Mouse (Mus musculus) ES-E14 (cell line): ENCODE results near the gene Apol6. TPM values are rescaled to one million over a fixed set of nuclear protein-coding genes. Genes with fewer than 3 reads are reported as not detected.

Source experiments
- DNase-seq: peaks from one replicate; pipeline ENCODE4 v3.0.0-alpha.2; 2013; ENCODE audit warnings: low read depth, low spot score
- H3K27ac ChIP-seq: 2 replicates; pipeline ENCODE4 v1.5.1; 2012; ENCODE audit warnings: low read depth, mild to moderate bottlenecking, low read length, moderate library complexity, mixed read lengths; ENCODE audit not compliant: poor library complexity, insufficient read depth, severe bottlenecking
- H3K36me3 ChIP-seq: 2 replicates; pipeline ENCODE4 v1.6.1; 2012; ENCODE audit warnings: mild to moderate bottlenecking, low read length, moderate library complexity, mixed read lengths; ENCODE audit not compliant: control insufficient read depth, poor library complexity, insufficient read depth, severe bottlenecking
- H3K4me1 ChIP-seq, 2 experiments: fragments of 150-350 bp in 1 of 2; sonication (generic) in 1 of 2; 2 replicates each; pipeline ENCODE4 v1.6.1; 2012; ENCODE audit warnings: low read length in 2 of 2, mild to moderate bottlenecking in 1 of 2, mixed read lengths in 1 of 2; ENCODE audit not compliant: control insufficient read depth in 2 of 2, insufficient read depth in 2 of 2, poor library complexity in 1 of 2
- H3K4me3 ChIP-seq, 2 experiments: fragments of 150-350 bp in 1 of 2; sonication (generic) in 1 of 2; 2 replicates each; pipeline ENCODE4 v1.5.1; 2012; ENCODE audit warnings: low read length in 2 of 2, low read depth in 1 of 2, mild to moderate bottlenecking in 1 of 2, mixed read lengths in 1 of 2; ENCODE audit not compliant: insufficient read depth in 1 of 2, poor library complexity in 1 of 2, severe bottlenecking in 1 of 2
- H3K9ac ChIP-seq: 2 replicates; pipeline ENCODE4 v1.6.1; 2012; ENCODE audit warnings: low read depth, mild to moderate bottlenecking, low read length, mixed read lengths; ENCODE audit not compliant: poor library complexity, insufficient read depth, severe bottlenecking
- H3K9me3 ChIP-seq: fragments of 150-350 bp; sonication (generic); 2 replicates; pipeline ENCODE4 v1.6.1; 2012; ENCODE audit warnings: low read depth, mild to moderate bottlenecking, low read length; ENCODE audit not compliant: control insufficient read depth, insufficient read depth
- CHD2 ChIP-seq: IDR thresholded peaks from 2 replicates; pipeline ENCODE4 v1.6.1; 2014; ENCODE audit warnings: mild to moderate bottlenecking, low read depth, low read length, inconsistent platforms
- HCFC1 ChIP-seq: IDR thresholded peaks from 2 replicates; pipeline ENCODE4 v1.6.1; 2012; ENCODE audit warnings: low read length, inconsistent platforms, borderline replicate concordance; ENCODE audit not compliant: insufficient read depth
- MAFK ChIP-seq: IDR thresholded peaks from 2 replicates; pipeline ENCODE4 v1.6.1; 2014; ENCODE audit warnings: mild to moderate bottlenecking, low read depth, low read length, inconsistent platforms; ENCODE audit not compliant: insufficient read depth
- ZC3H11A ChIP-seq: IDR thresholded peaks from 2 replicates; pipeline ENCODE4 v1.6.1; 2012; ENCODE audit warnings: low read depth, mild to moderate bottlenecking, inconsistent platforms, low read length, borderline replicate concordance
- ZNF384 ChIP-seq: IDR thresholded peaks from 2 replicates; pipeline ENCODE4 v1.6.1; 2012; ENCODE audit warnings: low read depth, low read length, inconsistent platforms
- in situ Hi-C, 2 experiments: fragments of 600-800 bp; cut with MboI; formaldehyde crosslinking; loops; one replicate each; pipeline ENCODE4 v1.15.1; 2025; ENCODE audit warnings: low sequenced_read_pairs in 2 of 2, inconsistent platforms in 1 of 2; ENCODE audit not compliant: unreplicated experiment in 2 of 2
- total RNA-seq: library from RNA; depleted of rRNA; stranded (reverse); fragments of 300-350 nt; gene quantifications from 2 replicates; pipeline ENCODE4 v1.2.3, GENCODE M21; 2012

Gene Apol6
- total RNA-seq, 1 experiment: 3.0 TPM

DNA sequence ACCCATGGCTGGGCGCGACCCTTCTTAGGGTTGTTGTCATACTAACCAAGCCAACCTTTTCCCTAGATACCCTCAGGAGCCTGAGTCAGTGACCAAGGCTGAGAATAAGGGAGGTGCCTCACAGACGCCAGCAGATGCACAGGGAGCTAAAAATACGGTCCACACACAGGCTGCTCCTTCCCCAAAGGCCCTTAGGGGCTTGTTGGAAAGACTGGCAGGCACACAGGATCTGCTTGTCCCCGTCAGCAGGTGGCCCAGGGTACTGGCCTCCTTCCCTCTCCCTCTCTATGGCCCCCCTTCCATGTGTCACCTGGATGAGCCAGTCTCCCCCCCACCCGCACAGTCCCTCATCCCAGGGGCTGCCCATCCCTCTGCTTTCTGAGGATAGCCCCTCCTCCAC lies 16.9 kb upstream of the Apol6 start:
- Histone ChIP-seq H3K36me3 (no peaks in the 10 kb centered on the region), H3K4me3 (no peak overlapping the region), H3K9me3 (no peaks in the 10 kb centered on the region), H3K9ac (no peak overlapping the region), H3K4me1 (peaks cover 0 to 2% of the 10 kb centered on the region in 2 experiments; a peak in 1 of 4 replicates), H3K27ac (no peak overlapping the region)
- in situ Hi-C loops: no loop called here
- no peak for TF ChIP-seq ZC3H11A
- no peak for TF ChIP-seq MAFK
- no peak for TF ChIP-seq ZNF384
- no peak for TF ChIP-seq CHD2
- no peak for DNase-seq

DNA sequence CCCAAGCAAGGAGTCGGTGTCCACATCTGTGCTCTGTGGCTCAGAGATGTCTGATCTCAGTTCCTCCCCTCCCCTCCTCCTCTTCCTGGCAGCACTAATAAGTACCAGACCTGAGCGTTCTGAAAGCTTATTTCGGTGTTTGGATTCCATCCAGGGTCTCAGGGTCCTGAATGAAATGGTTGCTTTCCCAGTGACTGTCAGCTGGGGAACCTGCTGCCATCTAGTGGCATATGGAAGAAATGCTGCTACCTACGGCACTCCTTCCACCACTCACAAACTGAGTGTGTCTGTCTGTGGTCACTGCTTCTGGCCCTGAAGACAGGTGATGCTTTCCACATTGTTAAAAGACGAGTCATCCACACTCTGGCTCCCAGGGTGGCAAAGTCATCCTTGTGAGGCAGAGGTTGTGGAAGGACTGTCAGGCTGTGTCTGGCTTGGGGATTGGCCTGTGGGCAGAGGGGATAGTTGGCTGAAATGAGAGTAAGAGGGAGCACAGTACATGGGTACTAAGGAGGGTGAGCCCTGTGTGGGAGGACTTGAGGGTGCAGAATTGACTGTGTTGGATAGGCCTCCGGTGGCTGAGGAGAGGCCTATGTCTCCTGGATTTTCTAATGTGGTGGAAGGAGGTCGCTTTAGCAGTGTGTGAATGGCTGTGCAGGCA lies 15.1 kb upstream of the Apol6 start:
- no peaks in the 10 kb centered on the region for H3K36me3 ChIP-seq
- H3K4me1 ChIP-seq: peaks cover 0 to 2% of the 10 kb centered on the region in 2 experiments; a peak in 1 of 4 replicates
- in situ Hi-C loops: no loop called here
- H3K27ac ChIP-seq: no peak overlapping the region
- 0 out of 2 replicates have a peak, but pooled peaks have one; percentile 21 for TF ChIP-seq ZC3H11A
- TF ChIP-seq HCFC1: no peak
- TF ChIP-seq CHD2: no peak
- TF ChIP-seq MAFK: no peak
- TF ChIP-seq ZNF384: no peak
- H3K4me3 ChIP-seq: no peak overlapping the region
- peak; percentile 65 for DNase-seq
- peak overlapping the region; percentile 34 for H3K9ac ChIP-seq
- no peaks in the 10 kb centered on the region for H3K9me3 ChIP-seq

DNA sequence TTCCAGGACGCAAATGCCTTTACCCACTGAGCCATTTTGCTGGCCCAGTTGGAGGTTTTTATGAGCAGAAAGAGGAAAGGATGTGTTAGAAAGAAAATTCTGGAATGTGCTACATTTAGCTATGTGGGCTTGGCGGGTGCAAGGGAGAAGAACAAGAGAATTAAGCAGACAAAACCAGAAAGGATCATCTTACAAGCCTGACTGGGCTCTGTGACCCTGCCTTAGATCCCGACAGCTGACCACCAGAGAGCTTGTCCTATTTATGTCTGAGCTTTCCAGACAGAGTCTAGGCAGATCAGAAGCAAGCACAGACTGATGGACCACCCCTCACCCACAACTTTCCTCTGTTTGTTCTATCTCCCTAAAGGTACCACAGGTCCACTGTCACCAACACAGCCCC lies 13.3 kb upstream of the Apol6 start:
- Histone ChIP-seq H3K27ac (no peak overlapping the region), H3K36me3 (no peaks in the 10 kb centered on the region), H3K9ac (no peak overlapping the region), H3K4me1 (peaks cover 7% of the 10 kb centered on the region in 2 experiments; a peak in 3 of 4 replicates), H3K9me3 (no peaks in the 10 kb centered on the region), H3K4me3 (no peak overlapping the region)
- TF ChIP-seq ZNF384 (no peak), ZC3H11A (no peak), CHD2 (no peak), HCFC1 (no peak), MAFK (no peak)
- DNase-seq: no peak
- in situ Hi-C loops: no loop called here

DNA sequence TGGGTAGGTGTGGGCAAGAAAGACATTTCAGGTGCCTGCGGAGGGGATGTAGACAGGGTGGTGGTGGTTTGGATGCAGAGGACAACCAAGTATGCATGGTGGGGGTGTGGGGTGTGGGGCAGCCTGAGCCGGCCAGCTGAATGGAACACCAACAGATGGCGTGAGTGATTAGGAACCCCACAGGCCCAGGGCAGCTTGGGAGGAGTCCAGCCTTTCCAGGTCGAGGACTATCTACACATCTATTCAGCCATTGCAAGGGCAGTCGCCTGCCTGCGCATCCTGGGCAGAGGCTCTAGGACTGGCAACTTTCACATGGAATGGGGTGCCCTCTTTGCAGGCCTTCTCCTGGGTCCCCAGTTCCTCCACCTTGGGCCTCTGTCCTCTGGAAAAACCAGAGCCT lies 10.0 kb upstream of the Apol6 start:
- TF ChIP-seq HCFC1 (no peak), ZC3H11A (no peak), MAFK (no peak), ZNF384 (no peak), CHD2 (no peak)
- H3K4me3 ChIP-seq: no peak overlapping the region
- H3K9me3 ChIP-seq: no peaks in the 10 kb centered on the region
- H3K27ac ChIP-seq: no peak overlapping the region
- no peak for DNase-seq
- in situ Hi-C loops: no loop called here
- no peak overlapping the region for H3K9ac ChIP-seq
- H3K4me1 ChIP-seq: peaks cover 9 to 31% of the 10 kb centered on the region in 2 experiments; a peak in 3 of 4 replicates
- no peaks in the 10 kb centered on the region for H3K36me3 ChIP-seq

DNA sequence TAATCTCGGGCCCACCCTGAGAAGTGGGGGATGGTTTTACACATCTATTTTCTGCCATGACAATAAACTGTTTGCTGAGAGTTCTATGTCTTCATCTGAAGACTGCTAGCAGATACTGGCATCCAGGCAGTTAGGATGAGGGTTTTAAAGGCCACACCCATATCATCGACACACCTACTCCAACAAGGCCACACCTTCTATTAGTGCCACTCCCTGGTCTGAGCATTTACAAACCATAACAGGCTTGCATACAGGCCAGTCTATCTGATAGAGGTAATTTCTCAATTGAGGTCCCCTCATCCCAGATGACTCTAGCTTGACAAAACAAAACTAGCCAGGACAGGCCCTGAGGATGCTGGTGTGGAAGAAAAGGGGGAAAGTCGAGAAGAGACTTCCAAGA lies 8.9 kb upstream of the Apol6 start:
- Histone ChIP-seq H3K4me1 (peaks cover 11 to 34% of the 10 kb centered on the region in 2 experiments; a peak in 3 of 4 replicates), H3K36me3 (no peaks in the 10 kb centered on the region), H3K9ac (no peak overlapping the region), H3K4me3 (no peak overlapping the region), H3K9me3 (no peaks in the 10 kb centered on the region), H3K27ac (no peak overlapping the region; the same call in 1 of the 2 replicates)
- DNase-seq: no peak
- in situ Hi-C loops: no loop called here
- TF ChIP-seq ZNF384 (no peak), CHD2 (no peak), HCFC1 (no peak), MAFK (no peak), ZC3H11A (no peak)
